Mouse (Mus musculus): Measurements from ENCODE around the gene Isy1. TPM values are rescaled to one million over a fixed set of nuclear protein-coding genes. Genes with fewer than 3 reads are reported as not detected.

Isy1 gene
- total RNA-seq, 2 experiments from 2014 or later = 19.5 to 22.6 TPM

- DNase-seq (ENCODE audit: low spot score) = peak; percentile 54
These were observed 11.7 kb upstream of the Isy1 start for GRCm38 (mm10) chr6:87850155-87850899.

- no peak for DNase-seq (ENCODE audit: low spot score)
These were observed 11.2 kb upstream of the Isy1 start for GRCm38 (mm10) chr6:87849780-87850154.

GRCm38 (mm10) chr6:87846813-87847212 lies 8.2 kb upstream of the Isy1 start:
- peak; percentile 44 for DNase-seq (ENCODE audit: low spot score)

- DNase-seq (ENCODE audit: low spot score) = no peak
These were observed 6.6 kb upstream of the Isy1 start for GRCm38 (mm10) chr6:87845031-87845695.

- no peak for DNase-seq (ENCODE audit: low spot score)
These were observed 3.7 kb upstream of the Isy1 start for GRCm38 (mm10) chr6:87842254-87842653.

GRCm38 (mm10) chr6:87841635-87842034 lies 3.0 kb upstream of the Isy1 start:
- no peak for DNase-seq (ENCODE audit: low spot score)

- DNase-seq (ENCODE audit: low spot score) = peak; percentile 14
These were observed 1.3 kb upstream of the Isy1 start for GRCm38 (mm10) chr6:87839797-87840341.

- DNase-seq (ENCODE audit: low spot score) = no peak
These were observed 2.9 kb downstream of the Isy1 start, which contains the start of gene Gm45140 for GRCm38 (mm10) chr6:87835695-87836094. Gm45140 (minus strand) TSS chr6:87835795.

GRCm38 (mm10) chr6:87820366-87820765 lies 18.2 kb downstream of the Isy1 start:
- no peak for DNase-seq (ENCODE audit: low spot score)

GRCm38 (mm10) chr6:87814486-87814885 lies 24.1 kb downstream of the Isy1 start:
- no peak for DNase-seq (ENCODE audit: low spot score)

GRCm38 (mm10) chr6:87812656-87813055 lies 25.9 kb downstream of the Isy1 start:
- no peak for DNase-seq (ENCODE audit: low spot score)

- DNase-seq (ENCODE audit: low spot score) = peak; percentile 96
These were observed 26.8 kb downstream of the Isy1 start, which contains the start of gene Rab43 for GRCm38 (mm10) chr6:87811675-87812338. Rab43 (minus strand) TSS chr6:87812164.

GRCm38 (mm10) chr6:87810713-87811669 lies 27.6 kb downstream of the Isy1 start:
- peak; percentile 59 for DNase-seq (ENCODE audit: low spot score)

GRCm38 (mm10) chr6:87810311-87810710 lies 28.3 kb downstream of the Isy1 start:
- no peak for DNase-seq (ENCODE audit: low spot score)

- DNase-seq (ENCODE audit: low spot score) = no peak
These were observed 28.9 kb downstream of the Isy1 start for GRCm38 (mm10) chr6:87809651-87810161.

GRCm38 (mm10) chr6:87809144-87809543 lies 29.5 kb downstream of the Isy1 start:
- no peak for DNase-seq (ENCODE audit: low spot score)

GRCm38 (mm10) chr6:87808521-87808920 lies 30.1 kb downstream of the Isy1 start:
- no peak for DNase-seq (ENCODE audit: low spot score)

GRCm38 (mm10) chr6:87807735-87808440 lies 30.7 kb downstream of the Isy1 start:
- no peak for DNase-seq (ENCODE audit: low spot score)

GRCm38 (mm10) chr6:87806857-87807256 lies 31.7 kb downstream of the Isy1 start:
- DNase-seq (ENCODE audit: low spot score) = no peak

- DNase-seq (ENCODE audit: low spot score) = no peak
These were observed 32.6 kb downstream of the Isy1 start for GRCm38 (mm10) chr6:87806028-87806427.
